ENCODE assay signal across 20 mouse cellular contexts in genomic region chr17:68135436-68135835, GRCm38 (mm10).
"Had no signal": no experiment of that assay in that cellular context is flagged by ENCODE, and none has a peak within 500 bp of the region (broad histone marks: within the 10 kb centered on the region; RNA-seq: fewer than 3 reads in every experiment).

No protein-coding gene starts in this region.

- H3K4me3 ChIP-seq: lung, embryonic 15.5 days; megakaryocyte, embryonic 14.5 days; midbrain, embryonic 13.5 days; midbrain, embryonic 15.5 days; neural tube, embryonic 12.5 days had no signal

- H3K4me2 ChIP-seq: lung, embryonic 15.5 days; midbrain, embryonic 11.5 days; midbrain, embryonic 13.5 days; midbrain, embryonic 15.5 days; neural tube, embryonic 12.5 days had no signal

- H3K27me3 ChIP-seq: lung, embryonic 15.5 days; megakaryocyte, embryonic 14.5 days; midbrain, embryonic 13.5 days; midbrain, embryonic 15.5 days; neural tube, embryonic 12.5 days had no signal

- H3K9ac ChIP-seq: liver, postnatal 0 days; lung, embryonic 15.5 days; midbrain, embryonic 13.5 days; midbrain, embryonic 15.5 days; neural tube, embryonic 12.5 days had no signal

- H3K27ac ChIP-seq: lung, embryonic 15.5 days; macrophage; midbrain, embryonic 13.5 days; midbrain, embryonic 15.5 days; neural tube, embryonic 12.5 days had no signal

- ATAC-seq: liver, postnatal 0 days; lung, postnatal 0 days; midbrain, embryonic 13.5 days; midbrain, embryonic 15.5 days had no signal

- H3K9me3 ChIP-seq: lung, embryonic 15.5 days; midbrain, embryonic 13.5 days; midbrain, embryonic 15.5 days; neural tube, embryonic 12.5 days had no signal

- H3K36me3 ChIP-seq: lung, embryonic 15.5 days; midbrain, embryonic 13.5 days; midbrain, embryonic 15.5 days; neural tube, embryonic 12.5 days had no signal

- H3K4me1 ChIP-seq: megakaryocyte, embryonic 14.5 days; midbrain, embryonic 15.5 days; neural tube, embryonic 12.5 days had no signal

- DNase-seq: liver, postnatal 0 days; lung, adult 2 months; lung, postnatal 14 days; lung, postnatal 36 days; retina, postnatal 1 day; right cerebral cortex, adult 18-20 months; right cerebral cortex, postnatal 25 days; right cerebral cortex, postnatal 4 days; spleen, adult 18-20 months; thymus, adult 18-20 months; thymus, postnatal 14 days; thymus, postnatal 36 days had no signal
